Mouse (Mus musculus): ENCODE results near the gene Gm17606. TPM values are rescaled to one million over a fixed set of nuclear protein-coding genes. Genes with fewer than 3 reads are reported as not detected.
A peak's percentile ranks its signal among the peaks of the same experiment; 100 is the strongest.

The Gm17606 gene
- polyA plus RNA-seq (2012; rRNA removed) (not detected in 2 replicates), polyA plus RNA-seq (2014; fragmentation: Nextera tagmentation; extraction: Ambion mirVana) (not detected in 2 replicates)

GRCm38 (mm10) chr14:54640946-54641304 is at the start of gene Gm17606:
Gene Gm17606, plus strand, starts transcription at chr14:54640952.
- TF ChIP-seq EP300 (IDR thresholded peaks at IDR 0.05; ENCODE audit: low read depth) (no peak), CTCF (IDR thresholded peaks at IDR 0.05; ENCODE audit: low read depth) (no peak)
- DNase-seq (ENCODE audit: low read depth in 3 of 3, low spot score in 3 of 3) (no peak), ATAC-seq (ENCODE audit: insufficient read depth) (peak; percentile 16; the same call in 1 of the 2 replicates)
- H3K4me2 ChIP-seq (ENCODE audit: low read depth) = peak within 1 kb of the TSS; percentile 100
- no peak within 1 kb of the TSS for H3K27ac ChIP-seq
- H3K4me1 ChIP-seq (replicated peaks; ENCODE audit: control insufficient read depth in 2 of 2, insufficient read depth in 2 of 2, low read length in 1 of 2) = no peaks in the 10 kb centered on the region
- H3K4me3 ChIP-seq (ENCODE audit: insufficient read depth in 1 of 2, low read depth in 2 of 2, low read length in 2 of 2) = peak within 1 kb of the TSS; percentile 67 to 77
- H3K36me3 ChIP-seq (replicated peaks; ENCODE audit: control insufficient read depth, insufficient read depth, low read depth) = peaks cover 38% of the 10 kb centered on the region
- peak within 1 kb of the TSS; percentile 71 for H3K9ac ChIP-seq (replicated peaks)
- WGBS (ENCODE audit: insufficient replicate concordance) = 1% methylated on average over 26 of the region's 28 CpGs
- H3K9me3 ChIP-seq (ENCODE audit: control insufficient read depth, low read length) = no peaks in the 10 kb centered on the region
- peaks cover 3% of the 10 kb centered on the region; the same call in 1 of the 2 replicates for H3K27me3 ChIP-seq (ENCODE audit: control insufficient read depth, insufficient read depth, low read length)

DNA sequence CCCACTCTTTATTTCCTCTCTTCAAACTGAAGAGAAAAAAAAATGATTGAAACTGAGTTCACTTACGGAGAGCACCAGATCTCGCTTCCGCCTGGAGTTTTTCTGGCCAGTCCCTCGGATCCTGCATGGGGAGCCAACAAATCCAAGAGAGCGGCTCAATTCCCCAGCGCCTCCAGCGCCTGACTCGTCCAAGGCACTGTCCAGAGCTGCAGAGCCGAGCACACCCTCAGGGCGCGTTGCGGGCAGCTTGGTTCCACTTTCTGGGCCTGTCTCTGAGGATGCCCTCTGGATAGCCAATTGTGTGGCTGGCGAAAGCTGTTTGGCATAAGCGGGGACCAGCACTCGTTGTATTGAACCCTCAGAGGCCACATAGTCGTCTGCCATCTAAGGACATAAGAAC is 49.7 kb upstream of the Gm17606 start:
- no peak for DNase-seq (ENCODE audit: low read depth in 3 of 3, low spot score in 3 of 3)
- no peak overlapping the region for H3K9ac ChIP-seq (replicated peaks)
- no peaks in the 10 kb centered on the region for H3K36me3 ChIP-seq (replicated peaks; ENCODE audit: control insufficient read depth, insufficient read depth, low read depth)
- H3K9me3 ChIP-seq (ENCODE audit: control insufficient read depth, low read length) = no peaks in the 10 kb centered on the region
- TF ChIP-seq CTCF (IDR thresholded peaks at IDR 0.05; ENCODE audit: low read depth) (no peak), EP300 (IDR thresholded peaks at IDR 0.05; ENCODE audit: low read depth) (no peak)
- no peak overlapping the region for H3K4me2 ChIP-seq (ENCODE audit: low read depth)
- H3K4me3 ChIP-seq (ENCODE audit: insufficient read depth in 1 of 2, low read depth in 2 of 2, low read length in 2 of 2) = no peak overlapping the region
- no peaks in the 10 kb centered on the region for H3K27me3 ChIP-seq (ENCODE audit: control insufficient read depth, insufficient read depth, low read length)
- ATAC-seq (ENCODE audit: insufficient read depth) = no peak
- 86% methylated on average over 16 of the region's 16 CpGs for WGBS (ENCODE audit: insufficient replicate concordance)
- no peak overlapping the region for H3K27ac ChIP-seq
- H3K4me1 ChIP-seq (replicated peaks; ENCODE audit: control insufficient read depth in 2 of 2, insufficient read depth in 2 of 2, low read length in 1 of 2) = no peaks in the 10 kb centered on the region; a peak in 1 of 4 replicates

GRCm38 (mm10) chr14:54592319-54592934 is 48.3 kb upstream of the Gm17606 start:
- DNase-seq (ENCODE audit: low read depth in 3 of 3, low spot score in 3 of 3) = no peak

GRCm38 (mm10) chr14:54594055-54594454 is 46.7 kb upstream of the Gm17606 start:
- WGBS (ENCODE audit: insufficient replicate concordance) = 80% methylated on average over 3 of the region's 3 CpGs
- no peak overlapping the region for H3K4me2 ChIP-seq (ENCODE audit: low read depth)
- H3K36me3 ChIP-seq (replicated peaks; ENCODE audit: control insufficient read depth, insufficient read depth, low read depth) = no peaks in the 10 kb centered on the region
- H3K4me1 ChIP-seq (replicated peaks; ENCODE audit: control insufficient read depth in 2 of 2, insufficient read depth in 2 of 2, low read length in 1 of 2) = no peaks in the 10 kb centered on the region; a peak in 1 of 4 replicates
- DNase-seq (ENCODE audit: low read depth in 3 of 3, low spot score in 3 of 3) = no peak
- no peaks in the 10 kb centered on the region for H3K9me3 ChIP-seq (ENCODE audit: control insufficient read depth, low read length)
- no peak overlapping the region for H3K9ac ChIP-seq (replicated peaks)
- no peaks in the 10 kb centered on the region for H3K27me3 ChIP-seq (ENCODE audit: control insufficient read depth, insufficient read depth, low read length)
- ATAC-seq (ENCODE audit: insufficient read depth) = no peak
- H3K27ac ChIP-seq = no peak overlapping the region
- H3K4me3 ChIP-seq (ENCODE audit: insufficient read depth in 1 of 2, low read depth in 2 of 2, low read length in 2 of 2) = no peak overlapping the region
- no peak for TF ChIP-seq EP300 (IDR thresholded peaks at IDR 0.05; ENCODE audit: low read depth)
- peak; percentile 63 for TF ChIP-seq CTCF (IDR thresholded peaks at IDR 0.05; ENCODE audit: low read depth)

More at GRCm38 (mm10) chr14:54592319-54592934, 48.3 kb upstream of the Gm17606 start:
- TF ChIP-seq CTCF (IDR thresholded peaks at IDR 0.05; ENCODE audit: low read depth) = no peak
- no peak for TF ChIP-seq EP300 (IDR thresholded peaks at IDR 0.05; ENCODE audit: low read depth)
- WGBS (ENCODE audit: insufficient replicate concordance) = 29% methylated on average over 10 of the region's 10 CpGs
- Histone ChIP-seq H3K4me2 (ENCODE audit: low read depth) (no peak overlapping the region), H3K27ac (no peak overlapping the region), H3K4me3 (ENCODE audit: insufficient read depth in 1 of 2, low read depth in 2 of 2, low read length in 2 of 2) (no peak overlapping the region), H3K9ac (replicated peaks) (no peak overlapping the region), H3K9me3 (ENCODE audit: control insufficient read depth, low read length) (no peaks in the 10 kb centered on the region), H3K36me3 (replicated peaks; ENCODE audit: control insufficient read depth, insufficient read depth, low read depth) (no peaks in the 10 kb centered on the region), H3K4me1 (replicated peaks; ENCODE audit: control insufficient read depth in 2 of 2, insufficient read depth in 2 of 2, low read length in 1 of 2) (no peaks in the 10 kb centered on the region; a peak in 1 of 4 replicates), H3K27me3 (ENCODE audit: control insufficient read depth, insufficient read depth, low read length) (no peaks in the 10 kb centered on the region)
- peak; percentile 28; the same call in 1 of the 2 replicates for ATAC-seq (ENCODE audit: insufficient read depth)

GRCm38 (mm10) chr14:54594631-54595414 is 45.9 kb upstream of the Gm17606 start:
- 72% methylated on average over 28 of the region's 28 CpGs for WGBS (ENCODE audit: insufficient replicate concordance)

More at GRCm38 (mm10) chr14:54594631-54595414, 45.9 kb upstream of the Gm17606 start:
- Histone ChIP-seq H3K4me3 (ENCODE audit: insufficient read depth in 1 of 2, low read depth in 2 of 2, low read length in 2 of 2) (no peak overlapping the region), H3K9ac (replicated peaks) (no peak overlapping the region), H3K4me1 (replicated peaks; ENCODE audit: control insufficient read depth in 2 of 2, insufficient read depth in 2 of 2, low read length in 1 of 2) (no peaks in the 10 kb centered on the region), H3K9me3 (ENCODE audit: control insufficient read depth, low read length) (no peaks in the 10 kb centered on the region), H3K27ac (no peak overlapping the region), H3K4me2 (ENCODE audit: low read depth) (no peak overlapping the region), H3K27me3 (ENCODE audit: control insufficient read depth, insufficient read depth, low read length) (no peaks in the 10 kb centered on the region), H3K36me3 (replicated peaks; ENCODE audit: control insufficient read depth, insufficient read depth, low read depth) (no peaks in the 10 kb centered on the region)
- no peak for DNase-seq (ENCODE audit: low read depth in 3 of 3, low spot score in 3 of 3)
- no peak for ATAC-seq (ENCODE audit: insufficient read depth)
- TF ChIP-seq CTCF (IDR thresholded peaks at IDR 0.05; ENCODE audit: low read depth) (no peak), EP300 (IDR thresholded peaks at IDR 0.05; ENCODE audit: low read depth) (no peak)

Data from liver, embryonic 14.5 days (tissue).